Mouse (Mus musculus) left cerebral cortex, postnatal 25 days (tissue): ENCODE data around the gene Wtap. TPM values are rescaled to one million over a fixed set of nuclear protein-coding genes. Genes with fewer than 3 reads are reported as not detected.
"Not testable (repeated sequence)": the region's sequence is repeated elsewhere in the genome, so short reads cannot be mapped to it uniquely, and the experiment has no call there.

ENCODE experiments used
- DNase-seq, 2 experiments: peaks; one replicate each; pipeline ENCODE4 v3.0.0; 2022; ENCODE audit warnings: low spot score in 2 of 2, mixed read lengths in 1 of 2
- intact Hi-C: fragments of 180-260 bp; cut with DNase I; formaldehyde crosslinking; loops from one replicate; pipeline ENCODE4 v1.15.1; 2025
- total RNA-seq, 2 experiments: library from RNA; stranded (reverse); gene quantifications; 2 replicates each; pipeline ENCODE4 v1.2.3; 2021

The Wtap gene
- total RNA-seq: 10 to 100 TPM; 50.9 to 53.6 TPM

DNA sequence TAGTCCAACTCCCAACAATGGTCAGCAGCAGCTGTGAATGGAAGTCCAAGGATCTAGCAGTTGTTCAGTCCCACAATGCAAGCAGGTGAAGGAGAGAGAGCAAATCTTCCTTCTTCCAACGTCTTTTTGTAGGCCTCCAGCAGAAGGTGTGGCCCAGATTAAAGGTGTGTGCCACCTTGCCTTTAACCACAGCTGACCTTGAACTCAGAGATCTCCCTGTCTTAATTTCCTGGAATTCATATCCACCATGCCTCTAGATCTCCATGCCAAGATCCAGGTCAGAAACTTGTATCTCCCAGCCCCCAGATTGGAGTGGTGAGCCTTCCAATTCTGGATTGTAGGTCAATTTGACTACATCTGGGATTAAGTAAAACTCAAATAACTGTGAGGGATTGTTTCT, at the start of gene Wtap:
TSS of gene Wtap (minus strand) at position 101 of the 400 bp plus-strand sequence.
- no peak for DNase-seq
- intact Hi-C loops: loop anchor here (5.0 kb wide), 2 partner anchors 77 to 112 kb away; partner anchors contain the start of genes Mrpl18 and Tcp1

DNA sequence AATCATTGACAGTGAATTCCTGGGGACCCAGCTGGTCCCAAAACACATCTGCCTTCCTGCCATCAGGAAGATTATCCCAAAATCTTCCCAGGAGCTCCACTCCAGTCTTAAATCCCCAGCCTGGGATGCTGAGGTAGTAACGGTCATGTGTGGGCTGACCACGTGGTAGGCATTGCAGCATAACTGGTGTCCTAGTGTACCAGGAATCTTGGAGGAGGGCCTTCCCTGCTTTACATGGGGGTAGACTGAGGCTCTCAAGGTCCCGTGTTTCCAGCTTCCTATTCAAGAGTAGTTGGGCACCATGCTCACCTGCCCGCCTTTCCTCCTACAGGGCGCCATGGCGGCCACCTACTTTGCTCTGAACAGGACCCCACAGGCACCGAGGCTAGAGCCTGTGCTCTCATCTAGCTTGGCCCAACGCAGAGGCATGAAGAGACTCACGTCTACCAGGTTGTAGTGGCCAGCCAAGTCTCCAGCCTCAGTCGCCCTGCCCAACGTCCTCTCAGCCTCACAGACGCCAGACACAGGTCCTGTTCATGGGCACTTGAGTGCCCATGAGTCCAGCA, 42.7 kb upstream of the Wtap start:
- intact Hi-C loops, DNase-seq: not testable (repeated sequence)

DNA sequence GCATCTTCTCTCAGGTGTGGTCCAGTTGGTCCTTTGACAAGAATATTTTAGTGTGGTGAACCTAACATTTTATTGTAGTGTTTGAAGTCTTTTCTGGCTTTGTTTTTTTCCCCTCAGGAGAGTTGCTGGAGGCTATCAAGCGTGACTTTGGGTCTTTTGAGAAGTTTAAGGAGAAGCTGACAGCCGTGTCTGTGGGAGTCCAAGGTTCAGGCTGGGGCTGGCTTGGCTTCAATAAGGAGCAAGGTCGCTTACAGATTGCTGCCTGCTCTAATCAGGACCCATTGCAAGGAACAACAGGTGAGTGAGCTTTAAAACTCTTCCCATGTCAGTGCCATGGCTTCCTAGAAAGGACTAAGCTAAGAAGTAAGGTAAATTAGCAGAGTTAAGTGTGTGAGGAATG, 19.3 kb upstream of the Wtap start:
- no peak for DNase-seq
- intact Hi-C loops: no loop called here

DNA sequence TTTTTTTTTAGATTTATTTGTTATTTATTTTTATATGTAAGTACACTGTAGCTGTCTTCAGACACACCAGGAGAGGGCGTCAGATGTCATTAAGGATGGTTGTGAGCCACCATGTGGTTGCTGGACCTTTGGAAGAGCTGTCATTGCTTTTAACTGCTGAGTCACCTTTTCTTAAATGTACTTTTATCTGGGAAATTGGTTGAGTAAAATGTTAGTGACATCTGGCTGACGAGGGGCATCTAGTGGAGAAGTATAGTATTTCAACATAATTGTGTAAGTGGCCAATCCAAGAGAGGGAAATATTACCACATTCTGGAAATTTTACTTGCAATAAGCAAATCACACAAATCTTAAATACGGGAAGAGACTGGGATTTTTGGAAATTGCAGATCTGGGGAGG, 15.9 kb upstream of the Wtap start:
- intact Hi-C loops: no loop called here
- peak in 1 of 2 experiments; percentile 67 for DNase-seq

DNA sequence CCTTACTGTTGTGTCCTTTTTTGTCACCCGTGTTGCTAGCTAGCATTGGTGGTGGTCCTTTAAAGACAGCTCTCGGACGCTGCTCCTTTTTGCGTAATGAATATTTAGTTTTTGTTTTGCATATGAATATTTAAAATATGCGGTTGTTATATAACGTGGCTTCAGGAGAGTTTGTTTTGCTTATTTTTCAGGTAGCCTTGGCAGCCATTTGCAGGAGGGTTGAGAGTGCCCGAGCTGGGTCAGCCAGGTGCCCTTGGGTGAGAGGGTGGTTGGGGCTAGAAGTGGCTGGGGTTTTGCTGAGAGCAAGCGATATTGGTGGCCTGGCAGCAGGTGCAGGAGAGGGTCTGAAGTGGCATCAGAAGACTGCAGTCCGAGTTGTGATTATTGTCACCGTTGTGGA, 14.6 kb upstream of the Wtap start:
- DNase-seq: no peak
- intact Hi-C loops: no loop called here

DNA sequence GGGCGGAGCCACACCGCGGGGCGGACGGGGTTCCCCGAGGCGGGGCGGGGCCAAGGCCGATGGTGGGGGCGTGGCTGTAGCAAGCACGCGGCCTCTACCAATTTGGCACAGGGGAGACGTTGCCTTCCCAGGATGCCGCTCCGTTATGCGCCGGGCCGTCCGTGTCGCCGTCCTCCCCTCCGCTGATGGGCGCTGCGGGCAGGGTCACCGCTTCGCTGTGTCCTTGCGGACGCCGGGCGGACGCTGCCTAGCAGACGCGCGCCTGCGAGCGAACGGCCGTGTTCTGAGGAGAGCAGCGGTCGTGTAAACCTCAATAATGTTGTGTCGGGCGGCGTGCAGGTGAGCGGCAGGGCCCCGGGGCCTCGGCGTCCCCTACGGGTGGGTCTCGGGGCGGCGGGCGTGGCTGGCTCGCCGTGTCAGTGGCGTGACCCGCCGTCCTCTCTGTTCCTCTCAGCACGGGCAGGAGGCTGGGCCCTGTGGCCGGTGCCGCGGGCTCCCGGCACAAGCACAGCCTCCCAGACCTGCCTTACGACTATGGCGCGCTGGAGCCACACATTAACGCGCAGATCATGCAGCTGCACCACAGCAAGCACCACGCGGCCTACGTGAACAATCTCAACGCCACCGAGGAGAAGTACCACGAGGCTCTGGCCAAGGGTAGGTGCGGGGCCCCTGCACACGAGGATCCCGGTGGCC, 13.9 kb upstream of the Wtap start:
- peak; percentile 97 to 99 for DNase-seq
- intact Hi-C loops: loop anchor here (2.0 kb wide), 1 partner anchor 15 kb away; no protein-coding TSS in a partner anchor

DNA sequence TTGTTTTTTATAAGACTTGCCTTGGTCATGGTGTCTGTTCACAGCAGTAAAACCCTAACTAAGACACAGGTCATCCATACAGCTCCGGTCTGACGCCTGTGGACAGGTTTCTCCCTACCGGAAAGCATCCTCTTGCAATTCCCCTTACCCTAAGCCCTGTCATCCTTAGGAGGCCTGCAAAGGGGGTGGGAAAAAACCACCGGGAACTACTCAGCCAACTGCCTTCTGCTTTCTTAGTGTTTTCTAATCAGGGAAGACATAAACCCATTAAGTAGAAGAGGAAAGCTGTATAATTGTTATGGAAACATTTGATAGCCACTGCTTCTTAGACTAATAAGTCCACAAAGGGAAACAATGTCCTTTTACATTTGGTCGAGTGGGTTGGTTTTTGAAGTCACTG, 13.0 kb upstream of the Wtap start:
- intact Hi-C loops: loop anchor here (2.0 kb wide), 1 partner anchor 14 kb away; no protein-coding TSS in a partner anchor
- no peak for DNase-seq

DNA sequence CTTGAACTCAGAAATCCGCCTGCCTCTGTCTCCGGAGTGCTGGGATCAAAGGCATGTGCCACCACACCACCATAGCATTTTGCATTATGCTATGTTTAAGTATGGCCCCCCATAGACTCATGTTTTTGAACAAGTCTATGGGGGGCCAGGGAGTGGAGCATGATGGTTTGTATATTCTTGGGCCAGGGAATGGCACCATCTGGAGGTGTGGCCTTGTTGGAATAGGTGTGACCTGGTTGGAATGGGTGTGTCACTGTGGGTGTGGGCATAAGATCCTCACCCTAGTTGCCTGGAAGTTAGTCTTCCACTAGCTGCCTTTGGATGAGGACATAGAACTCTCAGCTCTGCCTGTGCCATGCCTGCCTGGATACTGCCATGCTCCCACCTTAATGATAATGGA, 12.6 kb upstream of the Wtap start, which contains the start of gene Sod2:
TSS of gene Sod2 (plus strand) at position 301 of the 400 bp plus-strand sequence.
- intact Hi-C loops: loop anchor here (2.0 kb wide), 1 partner anchor 14 kb away; no protein-coding TSS in a partner anchor
- not testable (repeated sequence) for DNase-seq

DNA sequence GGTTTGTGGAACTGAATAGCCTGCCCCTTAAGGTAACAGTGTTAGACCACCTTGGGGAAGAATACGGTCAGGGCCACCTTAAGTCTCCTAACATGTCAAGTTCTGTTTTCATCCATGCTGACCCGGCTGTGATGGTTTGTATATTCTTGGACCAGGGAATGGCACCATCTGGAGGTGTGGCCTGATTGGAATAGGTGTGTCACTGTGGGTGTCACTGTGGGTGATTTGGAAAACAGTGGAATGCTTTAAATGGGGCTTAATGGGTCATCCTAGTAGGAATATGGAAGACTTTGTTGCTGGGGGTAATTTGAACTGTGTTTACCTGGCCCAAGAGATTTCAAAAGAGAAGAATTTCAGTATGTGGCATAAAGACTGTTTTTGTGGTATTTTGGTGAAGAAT, 10.5 kb upstream of the Wtap start:
- intact Hi-C loops: not testable (repeated sequence)

DNA sequence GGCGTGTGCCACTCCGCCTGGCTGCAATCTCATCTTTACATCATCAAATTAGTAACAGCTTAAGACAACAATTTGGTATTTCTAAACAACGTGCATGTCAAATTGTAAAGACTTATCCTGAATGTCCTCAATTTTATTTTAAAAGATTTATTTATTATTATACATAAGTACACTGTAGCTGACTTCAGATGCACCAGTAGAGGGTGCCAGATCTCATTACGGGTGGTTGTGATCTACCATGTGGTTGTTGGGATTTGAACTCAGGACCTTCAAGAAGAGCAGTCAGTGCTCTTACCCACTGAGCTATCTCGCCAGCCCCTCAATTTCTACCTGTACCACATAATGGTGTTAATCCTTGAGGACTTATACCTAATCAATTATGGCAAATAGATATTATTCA, 8.3 kb upstream of the Wtap start:
- intact Hi-C loops: not testable (repeated sequence)

More for the DNA sequence above, 10.5 kb upstream of the Wtap start:
- DNase-seq: not testable (repeated sequence)

DNA sequence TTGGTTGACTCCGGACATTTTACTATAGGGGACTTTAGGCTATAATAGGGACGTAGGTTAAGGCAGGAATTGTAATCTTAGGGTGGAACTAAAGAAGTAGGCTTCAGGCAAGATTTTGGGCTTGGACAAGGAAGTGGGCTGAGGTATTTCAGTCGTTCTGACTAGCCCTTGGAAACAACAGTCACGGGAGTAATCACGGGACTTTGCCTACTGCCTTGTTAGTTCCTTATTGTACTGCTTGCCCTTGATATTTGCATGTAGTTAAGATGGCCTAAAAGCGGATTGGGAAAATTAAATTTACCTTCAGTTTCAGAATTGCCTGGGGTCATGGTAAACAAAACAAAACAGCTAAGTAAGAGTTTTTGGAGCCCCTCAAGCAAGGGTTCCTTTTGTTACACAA, 5.1 kb upstream of the Wtap start:
- DNase-seq: no peak
- intact Hi-C loops: loop anchor here (5.0 kb wide), 2 partner anchors 202 to 582 kb away; no protein-coding TSS in a partner anchor

More for the DNA sequence above, 8.3 kb upstream of the Wtap start:
- not testable (repeated sequence) for DNase-seq

DNA sequence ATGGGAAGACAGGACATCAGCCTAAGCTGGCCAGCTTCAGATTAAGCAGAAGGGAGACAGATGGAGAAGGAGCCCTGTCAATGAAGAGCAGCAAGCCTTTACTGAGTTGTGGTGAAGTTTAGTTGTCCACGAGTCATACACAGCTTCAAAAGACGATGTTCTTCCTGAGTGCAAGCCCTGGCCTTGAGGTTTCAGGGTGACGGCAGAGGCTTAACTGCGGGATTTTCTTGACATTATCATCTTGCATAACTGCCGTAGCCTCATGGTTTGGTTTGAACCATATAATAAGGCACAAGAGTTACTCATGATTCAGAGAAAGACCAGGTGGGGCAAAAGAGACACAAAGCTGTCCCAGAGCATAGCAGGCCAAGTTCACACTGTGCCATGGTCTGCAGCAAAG, 3.9 kb upstream of the Wtap start:
- no peak for DNase-seq
- intact Hi-C loops: loop anchor here (5.0 kb wide), 2 partner anchors 201 to 581 kb away; no protein-coding TSS in a partner anchor

DNA sequence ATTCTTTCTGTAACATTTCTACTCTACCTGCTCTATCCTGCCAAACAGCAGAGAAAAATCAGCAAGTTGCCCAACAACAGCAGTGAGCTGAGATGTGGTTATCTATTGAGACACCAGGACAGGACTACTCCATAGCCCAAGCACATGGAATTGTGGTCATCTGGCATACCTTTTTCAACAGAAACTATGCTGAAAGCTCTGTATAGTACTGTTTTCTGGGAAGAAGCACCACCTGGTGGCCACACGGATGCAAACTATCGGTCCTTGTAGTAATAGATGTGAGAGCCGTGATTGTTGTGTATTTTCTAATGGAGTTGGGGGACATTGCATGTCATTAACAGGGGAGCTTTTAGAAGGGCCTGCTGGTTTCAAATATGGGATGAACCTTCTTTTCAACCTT, 2.4 kb upstream of the Wtap start:
- intact Hi-C loops: loop anchor here (5.0 kb wide), 2 partner anchors 199 to 579 kb away; no protein-coding TSS in a partner anchor
- DNase-seq: peak; percentile 54 to 77

DNA sequence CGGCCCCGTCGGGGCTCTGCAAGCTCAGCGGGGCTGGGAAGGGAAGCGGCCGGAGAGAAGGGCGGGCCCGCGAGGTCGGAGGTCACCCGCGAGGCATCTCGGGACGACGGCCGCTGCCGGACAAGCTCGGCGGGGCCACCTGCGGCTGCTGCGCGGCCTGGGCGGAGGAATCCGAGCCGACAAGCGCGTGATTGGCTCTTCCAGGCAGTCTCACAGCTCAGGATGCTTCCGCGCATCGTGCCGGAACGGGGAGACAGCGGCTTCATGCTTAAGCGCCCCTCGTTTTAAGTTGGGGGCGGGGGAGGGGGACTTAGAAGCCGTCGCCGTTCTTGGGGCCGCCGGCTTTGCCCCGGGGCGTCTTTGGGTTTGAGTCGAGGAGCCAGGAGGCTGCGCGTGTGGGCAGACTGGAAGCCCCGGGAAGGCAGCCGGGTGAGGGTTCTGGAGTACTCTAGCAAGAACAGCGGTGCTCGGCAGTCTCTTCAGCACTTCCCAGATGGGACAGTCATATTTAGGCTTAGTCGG, 1.4 kb downstream of the Wtap start:
- intact Hi-C loops: loop anchor here (2.0 to 5.0 kb wide), 4 partner anchors 14 to 110 kb away; partner anchors contain the start of genes Acat2, Mrpl18, Sod2 and Tcp1
- peak; percentile 95 to 96 for DNase-seq

DNA sequence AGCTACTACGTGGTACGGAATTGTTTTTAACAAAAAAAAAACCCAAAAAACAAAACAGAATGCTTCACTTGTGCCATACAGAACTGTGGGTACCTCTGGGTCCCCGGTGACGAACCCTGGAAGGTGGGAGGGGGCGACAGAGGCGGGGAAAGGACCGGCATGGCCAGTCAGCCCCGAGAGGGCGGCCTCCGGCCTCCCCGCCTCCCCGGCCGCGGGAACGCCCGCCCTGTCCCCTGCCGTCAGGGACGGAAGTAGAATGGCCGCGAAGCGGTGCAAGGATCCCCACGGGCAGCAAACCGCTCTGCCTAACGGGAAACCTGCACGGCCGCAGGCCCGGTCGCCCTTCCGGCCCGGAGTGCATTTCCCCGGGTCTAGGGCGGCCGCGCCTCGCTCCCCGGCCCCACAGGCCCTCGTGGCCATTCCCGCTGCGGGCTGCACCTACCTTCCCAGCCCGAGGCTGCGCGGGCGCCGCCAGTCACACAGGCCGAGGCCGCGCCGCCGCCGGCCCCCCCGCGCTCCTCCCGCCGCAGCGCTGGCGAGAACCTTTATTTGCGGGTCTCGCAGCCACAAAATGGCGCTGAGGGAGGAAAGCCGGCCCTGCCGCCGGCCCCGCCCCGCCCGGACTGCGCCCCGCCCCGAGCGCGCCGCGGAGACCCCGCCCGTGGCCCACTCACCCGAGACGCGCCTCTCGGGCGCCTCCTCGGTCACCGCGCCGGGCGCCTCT, 2.2 kb downstream of the Wtap start:
- DNase-seq: peak; percentile 85 to 89
- intact Hi-C loops: loop anchor here (2.0 to 5.0 kb wide), 4 partner anchors 15 to 109 kb away; partner anchors contain the start of genes Acat2, Mrpl18, Sod2 and Tcp1

DNA sequence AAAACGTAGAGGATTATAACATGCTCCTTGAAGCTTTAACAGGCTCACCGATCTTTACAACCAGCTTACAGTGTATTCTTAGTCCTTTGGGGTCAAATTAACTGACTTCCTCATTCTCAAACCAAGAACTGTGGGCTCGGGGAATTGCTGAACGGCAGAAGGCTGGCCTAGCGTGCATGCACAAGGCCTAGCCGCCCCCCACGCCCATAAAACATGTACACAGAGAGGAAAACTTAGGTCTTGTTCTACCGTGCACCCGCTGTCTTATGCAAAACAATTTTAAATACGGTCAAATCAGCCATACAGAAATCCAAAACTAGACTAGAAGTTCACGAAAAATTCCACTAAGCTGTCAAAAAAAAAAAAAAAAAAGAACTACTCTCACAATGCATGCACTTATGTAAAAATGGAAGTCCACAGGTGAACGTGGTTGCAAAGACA, 2.8 kb downstream of the Wtap start:
- intact Hi-C loops: loop anchor here (5.0 kb wide), 2 partner anchors 74 to 109 kb away; partner anchors contain the start of genes Mrpl18 and Tcp1
- DNase-seq: peak in 1 of 2 experiments; percentile 24

DNA sequence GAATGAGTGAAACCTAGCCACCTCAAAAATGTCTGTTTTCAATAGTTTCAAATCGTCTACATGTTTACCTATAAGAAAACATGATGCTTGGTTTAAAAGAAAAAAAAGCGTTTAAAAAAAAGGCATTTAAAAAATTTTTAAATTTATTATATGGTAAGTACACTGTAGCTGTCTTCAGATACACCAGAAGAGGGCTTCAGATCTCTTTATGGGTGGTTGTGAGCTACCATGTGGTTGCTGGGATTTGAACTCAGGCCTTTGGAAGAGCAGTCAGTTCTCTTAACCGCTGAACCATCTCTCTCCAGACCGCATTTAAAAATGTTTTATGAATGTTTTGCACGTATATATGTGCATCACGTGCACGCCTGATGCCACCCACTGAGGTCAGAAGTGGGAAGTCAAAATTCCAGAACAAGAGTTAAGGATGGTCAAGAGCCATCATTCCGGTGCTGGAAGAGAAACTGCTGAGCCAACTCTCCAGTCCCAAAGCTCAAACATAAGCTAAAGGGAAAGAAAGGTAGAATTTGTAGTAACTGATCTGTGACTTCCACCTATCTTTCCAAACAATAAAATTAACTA, 3.3 kb downstream of the Wtap start:
- intact Hi-C loops: loop anchor here (5.0 kb wide), 2 partner anchors 73 to 108 kb away; partner anchors contain the start of genes Mrpl18 and Tcp1
- no peak for DNase-seq

DNA sequence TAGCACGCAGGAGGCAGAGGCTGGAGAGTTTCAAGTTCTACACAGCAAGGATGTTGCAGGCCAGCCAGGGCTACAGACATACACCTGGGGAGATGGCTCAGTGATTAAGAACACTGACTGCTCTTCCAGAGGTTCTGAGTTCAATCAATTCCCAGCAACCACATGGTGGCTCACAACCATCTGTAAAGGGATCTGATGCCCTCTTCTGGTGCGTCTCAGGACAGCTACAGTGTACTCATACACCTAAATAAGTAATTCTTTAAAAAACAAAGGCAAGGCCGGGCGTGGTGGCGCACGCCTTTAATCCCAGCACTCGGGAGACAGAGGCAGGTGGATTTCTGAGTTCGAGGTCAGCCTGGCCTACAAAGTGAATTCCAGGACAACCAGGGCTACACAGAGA, 5.9 kb downstream of the Wtap start:
- DNase-seq: not testable (repeated sequence)

DNA sequence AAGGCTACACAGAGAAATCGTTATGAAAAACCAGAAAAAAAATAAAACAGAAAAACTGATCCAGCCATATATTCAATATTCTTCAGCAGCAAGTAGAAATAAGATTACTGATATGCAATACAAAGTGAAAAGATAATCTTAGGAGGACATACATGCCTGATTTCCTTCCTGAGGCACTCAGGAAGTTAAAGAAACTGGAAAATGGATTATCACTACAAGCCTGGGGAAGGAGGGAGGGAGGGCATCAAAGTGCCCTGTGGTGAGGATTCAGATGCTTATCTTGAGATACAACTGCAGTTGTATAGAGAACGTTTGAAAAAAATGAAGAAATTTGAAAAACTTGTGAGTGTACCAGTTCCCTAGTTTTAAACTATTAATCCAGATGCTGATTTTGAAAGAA, 10.0 kb downstream of the Wtap start:
- intact Hi-C loops: no loop called here
- no peak for DNase-seq

More for the DNA sequence above, 5.9 kb downstream of the Wtap start:
- intact Hi-C loops: not testable (repeated sequence)
